Mouse (Mus musculus): Measurements from ENCODE around the gene Olfr360. TPM values are rescaled to one million over a fixed set of nuclear protein-coding genes. Genes with fewer than 3 reads are reported as not detected.
"Not testable (repeated sequence)": the region's sequence is repeated elsewhere in the genome, so short reads cannot be mapped to it uniquely, and the experiment has no call there.

Olfr360 gene
- polyA plus RNA-seq (2016; fragmentation: Nextera tagmentation; extraction: Ambion mirVana), result not detected in 2 replicates

DNA sequence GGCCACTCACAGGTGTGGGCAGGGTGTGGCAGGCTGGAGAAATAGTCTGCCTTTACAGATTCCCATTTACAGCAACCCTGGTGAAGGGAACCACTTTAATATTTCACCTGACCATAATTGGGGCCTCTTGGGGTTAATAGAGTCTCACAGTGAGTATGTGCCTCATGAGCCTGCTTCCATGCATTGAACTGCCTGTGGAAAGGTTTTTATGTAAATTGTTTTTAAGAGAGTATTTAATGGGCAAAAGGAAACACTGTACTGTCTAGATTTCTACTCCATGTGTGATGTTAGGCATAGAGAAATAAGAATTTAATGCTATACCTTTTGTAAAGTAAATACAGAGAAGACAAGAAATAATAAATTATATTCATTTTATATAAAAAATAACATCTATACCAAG is at the start of gene Olfr360:
Gene Olfr360 (plus strand): TSS at position 301 of the 400 bp plus-strand sequence.
- H3K4me2 ChIP-seq (replicated peaks), result no peak within 1 kb of the TSS
- H3K36me3 ChIP-seq, result no peaks in the 10 kb centered on the region
- ATAC-seq (ENCODE audit: low FRiP score, low read depth), result no peak
- H3K27ac ChIP-seq, result no peak within 1 kb of the TSS
- no peaks in the 10 kb centered on the region for H3K4me1 ChIP-seq
- no peaks in the 10 kb centered on the region for H3K27me3 ChIP-seq (replicated peaks)
- H3K4me3 ChIP-seq, result no peak within 1 kb of the TSS
- no peak within 1 kb of the TSS for H3K9ac ChIP-seq
- H3K9me3 ChIP-seq, result peaks cover 12% of the 10 kb centered on the region

DNA sequence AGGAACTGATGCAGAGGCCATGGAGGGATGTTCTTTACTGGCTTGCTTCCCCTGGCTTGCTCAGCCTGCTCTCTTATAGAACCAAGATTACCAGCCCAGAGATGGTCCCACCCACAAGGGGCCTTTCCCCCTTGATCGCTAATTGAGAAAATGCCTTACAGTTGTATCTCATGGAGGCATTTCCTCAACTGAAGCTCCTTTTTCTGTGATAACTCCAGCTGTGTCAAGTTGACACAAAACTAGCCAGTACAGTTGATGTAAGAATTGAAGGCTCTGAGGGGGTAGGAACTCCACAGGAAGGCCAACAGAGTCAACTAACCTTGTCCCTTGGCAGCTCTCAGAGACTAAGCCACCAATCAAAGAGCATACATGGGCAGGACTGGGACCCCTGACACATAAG is 23.6 kb downstream of the Olfr360 start, which contains the start of gene Olfr361:
Gene Olfr361 (minus strand): TSS at position 101 of the 400 bp plus-strand sequence.
- not testable (repeated sequence) for ATAC-seq (ENCODE audit: low FRiP score, low read depth); H3K4me3 ChIP-seq; H3K36me3 ChIP-seq; H3K27me3 ChIP-seq (replicated peaks); H3K4me2 ChIP-seq (replicated peaks); H3K9ac ChIP-seq; H3K27ac ChIP-seq; H3K4me1 ChIP-seq
- whole genome bisulfite sequencing, result 79% methylated on average over 1 of the region's 1 CpGs
- H3K9me3 ChIP-seq, result 0 out of 2 replicates have a peak, but pooled peaks cover 10% of the 10 kb centered on the region

DNA sequence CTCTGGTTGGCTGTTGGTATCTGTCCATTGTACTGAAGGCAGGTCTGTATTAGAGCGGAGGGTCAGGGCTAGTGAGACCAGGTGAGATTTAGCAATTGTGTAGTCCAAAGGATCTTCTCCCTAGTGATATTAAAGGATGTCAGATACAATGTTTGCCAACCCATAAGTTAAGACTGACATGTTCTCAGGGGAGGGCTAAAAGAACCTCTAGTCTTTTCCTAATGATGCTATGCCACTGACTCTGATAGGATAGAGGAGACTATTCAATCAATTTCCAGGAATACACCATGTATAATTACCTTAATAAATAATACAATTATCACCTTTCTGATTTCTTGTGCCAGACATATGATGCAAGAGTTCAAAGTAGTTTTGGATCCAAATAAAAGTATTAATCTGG is 52.3 kb downstream of the Olfr360 start, which contains the start of gene Olfr362:
Gene Olfr362 (minus strand): TSS at position 101 of the 400 bp plus-strand sequence.
- WGBS, result 86% methylated on average over 1 of the region's 1 CpGs
- Histone ChIP-seq H3K4me1 (no peaks in the 10 kb centered on the region), H3K9me3 (peaks cover 17% of the 10 kb centered on the region), H3K4me2 (replicated peaks) (no peak within 1 kb of the TSS), H3K4me3 (no peak within 1 kb of the TSS), H3K27me3 (replicated peaks) (no peaks in the 10 kb centered on the region), H3K9ac (no peak within 1 kb of the TSS), H3K36me3 (no peaks in the 10 kb centered on the region), H3K27ac (no peak within 1 kb of the TSS)
- no peak for ATAC-seq (ENCODE audit: low FRiP score, low read depth)

Other genes with a start within 250 kb of the Olfr360 start
- gene Olfr3, start 248.7 kb upstream of the Olfr360 start, polyA plus RNA-seq (2016; fragmentation: Nextera tagmentation; extraction: Ambion mirVana), result not detected in 2 replicates
- gene Olfr350, start 219.4 kb upstream of the Olfr360 start, polyA plus RNA-seq (2016; fragmentation: Nextera tagmentation; extraction: Ambion mirVana), result not detected in 2 replicates
- not detected in 2 replicates for gene Olfr351, start 203.1 kb upstream of the Olfr360 start, polyA plus RNA-seq (2016; fragmentation: Nextera tagmentation; extraction: Ambion mirVana)
- not detected in 2 replicates for gene Olfr352, start 197.3 kb upstream of the Olfr360 start, polyA plus RNA-seq (2016; fragmentation: Nextera tagmentation; extraction: Ambion mirVana)
- not detected in 2 replicates for gene Olfr353, start 172.8 kb upstream of the Olfr360 start, polyA plus RNA-seq (2016; fragmentation: Nextera tagmentation; extraction: Ambion mirVana)
- gene Olfr354, start 160.1 kb upstream of the Olfr360 start, polyA plus RNA-seq (2016; fragmentation: Nextera tagmentation; extraction: Ambion mirVana), result not detected in 2 replicates
- not detected in 2 replicates for gene Olfr355, start 136.8 kb upstream of the Olfr360 start, polyA plus RNA-seq (2016; fragmentation: Nextera tagmentation; extraction: Ambion mirVana)
- not detected in 2 replicates for gene Olfr356, start 128.6 kb upstream of the Olfr360 start, polyA plus RNA-seq (2016; fragmentation: Nextera tagmentation; extraction: Ambion mirVana)
- gene Olfr357, start 71.9 kb upstream of the Olfr360 start, polyA plus RNA-seq (2016; fragmentation: Nextera tagmentation; extraction: Ambion mirVana), result not detected in 2 replicates
- not detected in 2 replicates for gene Olfr358, start 56.4 kb upstream of the Olfr360 start, polyA plus RNA-seq (2016; fragmentation: Nextera tagmentation; extraction: Ambion mirVana)
- not detected in 2 replicates for gene Olfr361, start 23.5 kb downstream of the Olfr360 start, polyA plus RNA-seq (2016; fragmentation: Nextera tagmentation; extraction: Ambion mirVana)
- gene Olfr362, start 52.2 kb downstream of the Olfr360 start, polyA plus RNA-seq (2016; fragmentation: Nextera tagmentation; extraction: Ambion mirVana), result not detected in 2 replicates
- not detected in 2 replicates for gene Olfr364-ps1, start 73.6 kb downstream of the Olfr360 start, polyA plus RNA-seq (2016; fragmentation: Nextera tagmentation; extraction: Ambion mirVana)
- not detected in 2 replicates for gene Olfr365, start 122.5 kb downstream of the Olfr360 start, polyA plus RNA-seq (2016; fragmentation: Nextera tagmentation; extraction: Ambion mirVana)
- not detected in 2 replicates for gene Olfr366, start 145.8 kb downstream of the Olfr360 start, polyA plus RNA-seq (2016; fragmentation: Nextera tagmentation; extraction: Ambion mirVana)

Data from neural tube, embryonic 12.5 days (tissue).